Mouse (Mus musculus) right cerebral cortex, postnatal 36 days (tissue): ENCODE data around the gene Ccl3.

Experiments used
- DNase-seq, 2 experiments: peaks; one replicate each; pipeline ENCODE4 v3.0.0; 2022; ENCODE audit warnings: low spot score in 2 of 2, mixed read lengths in 1 of 2

Gene Ccl3

GRCm38 (mm10) chr11:83623586-83623985 is 25.6 kb downstream of the Ccl3 start:
- no peak for DNase-seq

GRCm38 (mm10) chr11:83619037-83619436 is 30.1 kb downstream of the Ccl3 start:
- no peak for DNase-seq

DNA sequence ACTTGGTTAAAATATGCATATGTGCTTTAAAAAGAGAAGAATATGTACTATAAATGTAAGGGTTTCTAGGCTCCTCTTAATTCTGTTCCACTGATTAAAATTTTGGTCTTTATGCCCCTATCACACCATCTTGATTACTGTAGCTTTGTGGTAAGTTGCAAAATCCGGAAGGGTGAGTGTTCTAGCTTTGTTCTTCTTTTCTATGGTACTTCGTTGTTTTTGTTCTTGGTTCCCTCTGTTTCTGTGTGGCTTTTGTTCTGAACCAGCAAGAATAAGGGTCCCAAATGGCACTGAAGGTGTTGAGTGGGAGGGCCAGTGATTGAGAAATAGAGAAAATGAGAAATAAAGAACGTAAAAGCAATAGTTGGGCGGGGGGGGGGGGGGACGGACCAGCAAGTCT is 30.9 kb downstream of the Ccl3 start:
- DNase-seq: no peak

DNA sequence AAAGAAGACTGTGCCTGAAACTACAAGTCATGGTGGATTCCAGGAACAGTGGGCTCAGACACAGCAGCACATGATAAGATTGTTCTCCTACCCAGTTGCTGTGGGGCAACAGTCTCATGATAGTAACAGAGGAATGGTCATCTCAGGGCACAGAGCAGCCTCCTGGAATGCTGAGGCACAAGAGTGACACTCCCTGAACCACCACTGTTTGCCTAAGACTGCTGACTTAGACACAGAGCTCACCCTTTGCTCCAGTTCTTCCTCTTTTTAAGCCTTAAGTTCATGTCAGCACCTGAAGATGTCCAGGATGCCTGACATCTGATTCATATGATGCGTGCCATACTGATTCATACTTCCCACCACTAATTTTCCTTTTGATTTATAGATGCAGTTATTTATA is 32.6 kb downstream of the Ccl3 start:
- no peak for DNase-seq

DNA sequence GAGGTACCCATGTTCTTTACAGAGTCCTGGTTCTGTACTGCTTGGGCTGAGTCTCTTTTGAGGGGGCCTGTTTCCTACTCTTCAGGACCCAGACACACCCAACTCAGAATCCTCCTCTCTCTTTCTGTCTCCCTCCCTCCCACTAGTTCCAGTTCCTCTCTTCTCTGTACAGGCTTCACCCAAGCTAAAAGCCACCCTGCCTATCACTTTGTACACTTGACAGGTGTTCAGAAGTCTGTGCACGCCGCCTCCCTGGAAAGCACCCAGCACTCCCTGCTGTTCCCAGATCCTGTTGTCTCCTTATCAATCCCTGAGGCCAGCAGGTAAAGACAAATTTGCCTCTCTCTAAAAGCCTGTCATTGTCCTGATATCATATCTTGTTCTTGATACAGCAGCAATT is 38.3 kb downstream of the Ccl3 start:
- no peak for DNase-seq

GRCm38 (mm10) chr11:83606396-83606795 is 42.8 kb downstream of the Ccl3 start:
- DNase-seq: no peak

DNA sequence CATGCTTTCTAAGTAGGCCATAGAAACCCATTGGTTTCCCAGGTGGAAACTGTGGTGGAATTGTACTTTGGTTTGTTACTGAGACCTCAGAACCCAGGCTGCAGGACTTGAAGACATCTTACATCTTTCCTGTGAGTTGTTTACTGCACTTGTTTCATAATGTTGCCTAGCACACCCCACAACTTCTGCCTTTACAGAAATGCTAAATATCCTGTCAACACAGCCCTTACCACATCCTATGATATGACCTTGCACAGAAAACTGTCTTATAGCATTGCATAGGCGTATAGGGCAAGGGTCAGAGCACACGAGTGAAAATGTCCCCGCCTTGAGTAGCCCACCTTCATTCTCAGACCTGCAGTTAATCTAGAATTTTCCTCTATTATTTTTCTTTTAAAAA is 43.6 kb downstream of the Ccl3 start:
- no peak for DNase-seq

DNA sequence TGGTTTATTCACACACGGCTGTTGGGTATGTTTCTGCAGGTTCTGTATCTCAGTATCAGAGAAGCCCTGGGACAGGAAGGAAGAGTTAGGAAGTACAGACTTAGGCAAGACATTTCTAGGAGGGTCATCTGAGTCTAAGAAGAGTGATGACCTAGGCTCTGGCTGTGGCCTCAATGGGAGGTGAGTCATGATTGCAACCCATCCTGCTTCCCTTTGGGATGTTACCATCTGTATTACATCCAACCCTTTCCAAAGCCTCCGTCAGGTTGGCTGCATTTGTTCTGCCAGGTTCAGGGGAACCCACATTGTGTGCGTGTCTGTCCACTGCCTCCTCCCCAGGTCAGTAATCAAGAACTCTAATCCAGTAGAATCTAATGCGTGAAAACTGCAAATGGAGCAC is 44.5 kb downstream of the Ccl3 start:
- no peak for DNase-seq

DNA sequence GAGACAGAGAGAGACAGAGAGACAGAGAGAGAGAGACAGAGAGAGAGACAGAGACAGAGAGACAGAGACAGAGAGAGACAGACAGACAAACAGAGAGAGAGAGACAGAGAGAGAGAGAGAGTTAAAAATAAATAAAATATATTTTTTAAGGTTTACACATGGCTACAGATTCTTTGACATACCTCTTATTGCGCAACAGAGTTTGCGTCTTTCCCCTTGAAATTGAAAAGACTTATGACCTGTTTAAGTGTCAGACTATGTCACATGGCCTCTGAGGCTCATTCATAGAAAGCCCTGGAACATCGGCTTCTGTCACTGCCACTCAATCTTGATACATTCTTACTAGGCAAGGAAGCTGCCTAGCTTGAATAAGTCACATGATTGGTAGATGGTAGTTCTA is 45.8 kb downstream of the Ccl3 start:
- no peak for DNase-seq

DNA sequence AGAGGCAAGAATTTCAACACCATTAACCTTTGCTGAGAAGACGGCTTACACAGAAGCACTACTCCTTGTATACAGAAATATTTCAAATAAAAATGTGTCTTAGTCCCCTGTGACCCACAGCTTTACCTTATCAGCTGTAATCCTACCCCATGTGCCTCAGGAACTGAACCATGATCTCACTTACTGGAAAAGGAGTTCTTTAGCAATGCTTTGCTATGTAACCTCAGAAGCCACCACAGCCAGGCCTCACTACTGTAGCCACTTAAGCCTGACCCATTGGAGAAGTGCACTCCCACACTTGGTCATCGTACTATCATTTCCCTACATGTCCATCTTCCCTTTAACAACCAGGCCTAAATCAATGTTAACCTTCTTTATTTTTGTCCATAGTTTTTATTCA is 48.6 kb downstream of the Ccl3 start:
- DNase-seq: no peak

- no peak for DNase-seq
These were observed 50.2 kb downstream of the Ccl3 start for GRCm38 (mm10) chr11:83598991-83599390.

GRCm38 (mm10) chr11:83598207-83598837 is 50.8 kb downstream of the Ccl3 start:
- DNase-seq: no peak
